Mouse (Mus musculus) thymus, postnatal 14 days (tissue): ENCODE results near the gene Cd81.

Experiments used
- DNase-seq: peaks from one replicate; pipeline ENCODE4 v3.0.0; 2021

Gene Cd81

DNA sequence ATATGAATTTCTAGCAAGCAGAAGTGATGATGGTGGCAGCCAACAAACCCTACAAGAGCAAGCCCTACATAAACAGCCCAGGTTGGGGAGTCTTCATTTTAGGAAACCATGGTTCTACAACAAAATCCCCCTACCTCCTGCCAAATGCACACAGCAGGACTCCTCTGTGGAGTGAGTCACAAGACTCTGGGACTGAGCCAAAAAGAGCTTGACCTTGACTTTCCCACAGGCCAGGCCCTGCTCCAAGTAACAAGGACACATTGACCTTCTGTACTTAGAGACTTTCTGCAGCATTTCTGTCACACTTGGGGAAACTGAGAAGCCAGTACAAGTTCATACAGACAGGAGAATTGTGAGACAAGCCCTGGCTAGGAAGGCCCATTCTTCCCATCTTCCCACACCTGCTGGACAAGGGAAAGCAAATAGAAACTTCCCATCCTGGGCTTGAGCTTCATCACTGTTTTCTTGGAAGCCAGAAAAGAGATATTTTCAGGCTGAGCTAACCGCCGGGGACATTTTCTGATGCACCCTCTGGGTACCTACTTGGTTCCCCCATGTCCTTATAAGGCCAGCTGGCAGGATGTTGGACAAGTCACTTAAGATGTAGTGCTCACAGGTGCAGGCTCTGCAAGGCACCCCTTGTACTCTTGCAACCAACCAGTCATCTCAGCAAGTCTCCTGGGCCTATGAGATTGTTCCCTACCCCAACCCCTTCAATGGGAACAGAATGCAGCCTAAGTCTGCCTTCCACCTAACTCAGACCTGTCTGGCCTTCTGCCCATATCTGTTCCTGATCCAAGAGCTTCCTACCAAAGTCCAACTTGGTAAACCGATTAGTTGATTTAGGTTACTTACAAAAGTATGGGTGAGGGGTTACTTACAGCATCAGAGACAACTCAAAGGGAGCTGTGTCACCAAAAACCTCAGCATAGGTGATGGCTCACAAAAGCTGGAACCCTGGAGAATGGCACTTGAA, 2.4 kb upstream of the Cd81 start:
- no peak for DNase-seq

DNA sequence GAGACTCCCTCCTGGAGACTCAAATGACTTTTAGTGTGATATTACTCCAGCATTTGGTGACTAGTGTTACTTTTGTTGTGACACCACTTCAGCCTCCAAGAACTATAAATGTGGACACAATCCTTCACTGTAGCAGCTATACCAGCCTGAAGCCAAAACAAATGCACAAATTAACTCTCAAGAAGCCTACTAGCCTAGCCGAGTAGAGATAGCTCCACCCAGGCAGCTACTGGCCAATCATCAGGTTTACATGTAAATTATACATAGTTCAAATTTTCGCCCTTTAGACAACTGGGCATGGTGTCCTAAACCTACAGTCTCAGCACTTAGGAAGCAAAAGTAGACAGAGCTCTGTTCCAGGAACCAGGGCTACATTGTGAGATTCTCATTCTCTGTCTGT, 1.2 kb upstream of the Cd81 start:
- no peak for DNase-seq

GRCm38 (mm10) chr7:143053008-143053899, 715 bp downstream of the Cd81 start:
- DNase-seq = peak; percentile 88

DNA sequence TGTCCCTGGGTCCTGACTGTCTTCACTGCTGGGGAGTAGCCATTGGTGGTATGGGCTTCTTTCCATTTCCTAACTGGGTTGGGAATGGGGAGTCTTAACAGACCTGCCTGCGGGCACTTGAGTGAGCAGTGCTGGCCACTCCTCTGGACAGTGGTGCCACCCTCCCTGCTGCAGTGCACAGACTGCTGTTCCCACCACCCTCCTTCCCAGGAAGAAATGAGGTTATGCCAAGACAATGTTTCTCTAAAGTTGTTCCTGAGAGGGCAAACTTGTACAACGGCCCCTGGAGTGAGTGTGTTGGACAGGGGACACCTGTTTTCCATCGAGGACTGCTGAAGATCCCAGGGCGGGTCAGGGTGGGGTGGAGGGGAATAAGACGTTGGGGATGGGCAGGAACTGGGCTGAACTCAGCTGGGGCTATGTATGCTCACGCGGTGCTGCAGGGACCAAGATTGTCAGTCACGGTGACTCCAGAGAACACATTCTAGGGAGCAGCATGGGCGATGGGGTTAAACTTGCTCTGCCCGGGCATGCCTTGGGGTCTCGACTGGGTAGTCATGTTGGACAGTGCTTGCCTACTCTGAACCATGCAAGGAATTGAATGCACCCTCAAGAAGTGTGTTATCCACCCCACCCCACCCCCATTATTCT, 1.5 kb downstream of the Cd81 start:
- DNase-seq = no peak

- no peak for DNase-seq
Measured at GRCm38 (mm10) chr7:143054612-143054965, 2.0 kb downstream of the Cd81 start.

GRCm38 (mm10) chr7:143055001-143055400, 2.5 kb downstream of the Cd81 start:
- DNase-seq = no peak

DNA sequence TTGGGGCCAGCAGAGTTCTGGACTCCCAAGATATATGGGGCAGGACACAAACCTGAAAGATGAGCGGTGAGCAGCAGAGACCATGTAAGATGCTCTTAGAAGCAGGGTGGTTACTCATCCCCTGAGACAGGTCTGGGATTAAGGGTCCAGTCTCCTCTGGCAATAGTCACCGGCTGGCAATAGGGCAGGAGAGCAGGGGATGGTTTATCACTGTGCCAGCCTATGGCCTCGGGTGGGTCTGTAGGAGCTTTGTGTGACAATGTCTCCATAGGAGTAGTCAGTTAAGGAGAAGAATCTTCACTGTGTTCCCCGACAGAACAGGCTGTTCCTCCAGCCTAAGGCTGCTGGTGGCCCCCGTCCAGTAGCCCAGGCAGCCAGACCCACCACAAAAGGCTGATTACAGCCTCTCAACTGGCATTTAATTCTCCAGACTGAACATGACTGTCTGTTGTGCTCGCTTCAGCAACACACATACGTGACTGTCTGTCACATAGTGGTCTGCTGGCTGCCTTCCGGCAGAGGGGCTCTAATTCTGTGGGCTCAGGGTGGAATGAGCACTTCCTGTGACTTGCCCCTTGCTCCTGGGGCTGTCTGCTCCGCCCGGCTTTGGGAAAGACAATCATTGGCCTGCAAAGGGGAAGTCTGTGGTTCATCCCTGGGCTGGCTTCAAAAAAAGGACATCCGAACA, 3.1 kb downstream of the Cd81 start:
- no peak for DNase-seq

- DNase-seq = no peak
Measured at GRCm38 (mm10) chr7:143057023-143057422, 4.5 kb downstream of the Cd81 start.

- no peak for DNase-seq
Measured at GRCm38 (mm10) chr7:143057667-143058220, 5.2 kb downstream of the Cd81 start.

GRCm38 (mm10) chr7:143058221-143058697, 5.7 kb downstream of the Cd81 start:
- DNase-seq = no peak

GRCm38 (mm10) chr7:143059202-143059870, 6.8 kb downstream of the Cd81 start:
- DNase-seq = no peak

GRCm38 (mm10) chr7:143062704-143063103, 10.2 kb downstream of the Cd81 start:
- no peak for DNase-seq

GRCm38 (mm10) chr7:143064226-143064625, 11.7 kb downstream of the Cd81 start:
- DNase-seq = no peak

GRCm38 (mm10) chr7:143065692-143066091, 13.2 kb downstream of the Cd81 start:
- no peak for DNase-seq

DNA sequence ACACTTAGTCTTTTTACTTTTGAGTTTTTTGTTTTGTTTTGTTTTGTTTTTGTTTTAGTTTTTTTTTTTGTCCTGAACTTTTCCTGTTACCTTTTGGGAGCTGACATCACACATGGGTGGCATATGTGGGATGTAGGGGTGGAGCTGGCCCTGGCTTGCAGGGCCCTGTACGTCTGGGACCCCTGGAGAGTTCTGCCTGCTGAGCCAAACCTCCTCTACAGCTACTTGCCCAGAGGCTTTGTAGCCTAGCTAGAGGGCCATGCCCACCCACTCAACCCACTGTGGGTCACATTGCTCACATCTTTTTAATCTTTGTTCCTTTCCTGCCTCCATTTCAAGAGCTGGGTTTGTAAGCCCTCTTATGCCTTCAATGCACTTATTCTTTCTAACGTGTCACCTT, 14.9 kb downstream of the Cd81 start:
- DNase-seq = no peak

DNA sequence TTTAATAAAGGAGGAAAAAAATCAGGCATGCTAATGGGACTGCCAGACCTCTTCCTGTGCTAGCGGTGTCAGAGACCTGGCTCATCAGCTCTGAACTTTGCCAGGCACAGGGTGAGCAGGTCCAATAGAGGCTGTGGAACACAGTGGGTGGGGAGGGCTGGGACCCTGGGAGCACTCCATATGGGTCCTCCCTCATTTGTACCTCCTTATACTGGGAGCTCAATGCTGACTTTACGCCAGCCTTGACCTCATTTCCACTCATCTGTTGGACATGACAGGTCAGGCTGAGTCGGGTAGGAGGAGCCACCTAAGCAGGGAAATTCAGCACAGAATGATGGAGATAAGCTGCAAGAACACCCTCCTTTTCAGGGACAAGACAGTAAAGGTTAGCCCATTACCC, 15.4 kb downstream of the Cd81 start:
- DNase-seq = no peak

- DNase-seq = peak; percentile 53
Measured at GRCm38 (mm10) chr7:143068316-143068881, 15.9 kb downstream of the Cd81 start.

GRCm38 (mm10) chr7:143068882-143069591, 16.5 kb downstream of the Cd81 start, which contains the start of gene Tssc4:
Tssc4 (plus strand) TSS chr7:143069249.
- peak; percentile 95 for DNase-seq

DNA sequence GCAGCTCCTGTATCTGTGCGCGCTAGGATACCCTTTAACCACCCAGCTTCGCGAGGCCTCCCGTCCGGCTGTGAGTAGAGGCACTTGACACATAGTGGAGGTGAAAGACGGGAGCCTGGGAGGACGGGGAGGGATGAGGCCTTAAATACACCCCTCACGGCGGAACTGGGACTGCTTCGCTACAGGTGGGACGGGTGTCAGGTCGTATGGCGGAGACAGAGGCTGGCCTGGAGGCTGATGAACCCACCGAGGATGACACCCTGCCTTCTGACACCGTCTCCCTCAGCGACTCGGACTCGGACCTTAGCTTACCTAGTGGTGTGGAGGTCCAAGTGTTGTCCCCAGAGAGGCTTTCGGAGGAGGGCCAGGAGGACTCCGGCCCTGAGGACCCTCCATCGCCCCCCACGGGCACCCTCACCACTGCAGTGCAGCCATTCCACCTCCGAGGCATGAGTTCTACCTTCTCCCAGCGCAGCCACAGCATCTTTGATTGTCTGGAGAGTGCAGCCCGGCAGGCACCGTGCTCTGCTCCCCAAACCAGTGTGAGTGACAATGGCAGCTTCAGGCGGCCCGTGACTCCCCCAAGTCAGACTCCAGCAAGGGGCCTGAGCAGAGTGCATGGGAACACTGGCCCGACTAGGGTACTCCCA, 17.3 kb downstream of the Cd81 start:
- DNase-seq = peak; percentile 54
